Mouse (Mus musculus): Measurements from ENCODE around the gene Sulf2.
A peak's percentile ranks its signal among the peaks of the same experiment; 100 is the strongest.

The Sulf2 gene

GRCm38 (mm10) chr2:166090131-166090581, 65.3 kb downstream of the Sulf2 start:
- DNase-seq (ENCODE audit: low read depth in 1 of 2, low spot score in 2 of 2), result no peak

GRCm38 (mm10) chr2:166088991-166089390, 66.5 kb downstream of the Sulf2 start:
- no peak for DNase-seq (ENCODE audit: low read depth in 1 of 2, low spot score in 2 of 2)

- no peak for DNase-seq (ENCODE audit: low read depth in 1 of 2, low spot score in 2 of 2)
Measured at GRCm38 (mm10) chr2:166086457-166087233, 68.8 kb downstream of the Sulf2 start.

DNA sequence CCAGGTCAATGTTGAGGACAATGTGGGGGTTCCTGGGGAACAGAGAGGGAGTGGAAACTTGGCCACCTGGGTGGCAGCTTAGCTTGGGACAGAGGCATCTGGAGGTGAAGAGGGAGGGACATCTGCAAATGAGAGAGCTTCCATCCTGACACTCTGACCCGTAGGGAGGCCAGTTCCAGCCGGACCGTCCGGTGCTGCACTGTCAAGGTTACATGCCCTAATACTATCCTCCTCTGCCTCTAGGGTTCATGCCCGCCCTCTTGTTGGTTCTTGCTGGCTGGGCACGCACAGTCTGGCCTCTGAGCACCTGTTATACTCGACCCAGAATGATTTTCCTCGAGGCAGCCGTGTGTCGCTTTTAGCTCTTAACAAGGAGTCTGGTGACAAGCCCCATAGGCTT, 69.7 kb downstream of the Sulf2 start:
- no peak for DNase-seq (ENCODE audit: low read depth in 1 of 2, low spot score in 2 of 2)

GRCm38 (mm10) chr2:166084964-166085363, 70.5 kb downstream of the Sulf2 start:
- peak in 1 of 2 experiments; percentile 44 for DNase-seq (ENCODE audit: low read depth in 1 of 2, low spot score in 2 of 2)

DNA sequence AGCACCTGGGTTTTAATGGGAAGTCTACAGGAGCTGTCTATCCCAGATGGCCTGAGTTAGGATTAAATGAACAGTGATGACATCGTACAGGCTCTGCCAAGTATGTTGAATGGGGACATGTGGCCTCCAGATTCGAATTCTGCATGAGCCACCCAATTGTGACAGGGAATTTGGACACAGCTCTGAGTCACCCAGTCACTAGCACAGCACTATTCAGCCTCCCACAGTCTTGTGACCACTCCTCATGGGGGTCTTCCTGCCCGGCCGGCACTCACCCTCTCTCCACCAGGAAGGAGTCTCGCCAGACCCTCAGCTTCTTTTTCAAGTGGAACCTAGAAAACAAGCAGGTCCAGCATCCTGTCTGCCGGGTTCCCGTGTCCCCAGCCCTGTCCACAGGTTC, 71.4 kb downstream of the Sulf2 start:
- DNase-seq (ENCODE audit: low read depth in 1 of 2, low spot score in 2 of 2), result no peak

DNA sequence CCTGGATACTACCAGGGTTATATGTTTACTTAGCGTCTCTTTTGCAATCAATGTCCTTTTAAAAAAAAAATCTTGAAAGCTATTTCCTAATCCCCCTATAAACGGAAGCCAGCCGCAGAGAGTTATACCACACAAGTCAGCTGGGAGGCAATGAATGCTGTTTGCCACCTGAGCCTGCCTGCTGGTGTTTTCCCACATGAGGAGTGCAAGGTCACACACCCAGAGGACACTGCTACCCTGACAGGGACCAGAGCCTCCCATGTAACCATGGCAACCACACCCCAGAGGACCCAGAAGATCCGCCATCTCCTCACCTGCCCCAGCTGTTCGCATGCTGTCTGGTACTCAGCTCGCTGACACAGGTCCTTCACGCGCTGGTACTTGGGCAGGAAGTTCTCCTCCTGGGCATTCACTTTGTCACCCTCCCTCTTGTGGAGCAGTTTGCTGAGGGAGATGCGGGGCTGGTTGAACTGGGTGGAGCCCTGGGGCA, 71.9 kb downstream of the Sulf2 start:
- DNase-seq (ENCODE audit: low read depth in 1 of 2, low spot score in 2 of 2), result no peak

DNA sequence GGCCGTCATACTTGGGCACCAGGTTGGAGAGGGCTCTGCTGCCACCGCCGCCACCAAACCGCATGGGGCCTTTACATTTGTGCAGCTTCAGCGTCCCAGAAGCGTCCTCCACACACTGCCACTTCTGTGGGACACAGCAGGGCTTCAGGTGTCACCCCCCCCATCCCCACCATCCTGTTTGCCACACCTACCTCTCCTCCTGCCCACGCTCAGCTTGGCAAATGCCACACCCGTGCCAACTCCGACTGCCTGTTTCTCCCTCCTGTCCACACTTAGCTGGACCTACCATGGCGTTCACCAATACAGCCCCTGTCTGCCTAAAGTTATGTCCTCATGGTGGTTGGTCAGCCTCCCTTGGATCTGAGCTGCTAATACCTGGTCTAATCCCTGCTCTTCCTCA, 72.8 kb downstream of the Sulf2 start:
- DNase-seq (ENCODE audit: low read depth in 1 of 2, low spot score in 2 of 2), result no peak

DNA sequence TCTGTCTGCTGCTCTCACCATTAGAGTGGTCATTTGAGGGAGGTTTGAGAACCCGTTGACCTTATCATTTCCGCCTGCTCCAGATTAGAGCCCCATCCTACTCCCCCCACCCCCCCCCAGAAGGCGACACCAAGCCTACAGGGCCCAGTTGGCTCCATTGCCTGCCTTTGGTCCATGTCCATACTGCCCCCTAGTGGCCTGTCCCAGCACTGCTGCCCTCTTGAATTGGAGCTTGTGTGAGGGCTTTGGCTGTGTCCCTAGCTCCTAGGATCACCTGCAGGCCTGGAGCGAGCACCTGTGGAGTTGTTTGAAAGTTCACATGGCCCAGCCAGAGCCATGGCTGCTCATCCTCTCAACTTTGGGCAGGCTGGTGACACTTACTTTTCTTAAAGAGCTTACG, 73.3 kb downstream of the Sulf2 start:
- DNase-seq (ENCODE audit: low read depth in 1 of 2, low spot score in 2 of 2), result peak in 1 of 2 experiments; percentile 56

GRCm38 (mm10) chr2:166080967-166081750, 74.3 kb downstream of the Sulf2 start:
- no peak for DNase-seq (ENCODE audit: low read depth in 1 of 2, low spot score in 2 of 2)

GRCm38 (mm10) chr2:166079961-166080885, 75.2 kb downstream of the Sulf2 start:
- no peak for DNase-seq (ENCODE audit: low read depth in 1 of 2, low spot score in 2 of 2)

- DNase-seq (ENCODE audit: low read depth in 1 of 2, low spot score in 2 of 2), result no peak
Measured at GRCm38 (mm10) chr2:166079231-166079630, 76.2 kb downstream of the Sulf2 start.

DNA sequence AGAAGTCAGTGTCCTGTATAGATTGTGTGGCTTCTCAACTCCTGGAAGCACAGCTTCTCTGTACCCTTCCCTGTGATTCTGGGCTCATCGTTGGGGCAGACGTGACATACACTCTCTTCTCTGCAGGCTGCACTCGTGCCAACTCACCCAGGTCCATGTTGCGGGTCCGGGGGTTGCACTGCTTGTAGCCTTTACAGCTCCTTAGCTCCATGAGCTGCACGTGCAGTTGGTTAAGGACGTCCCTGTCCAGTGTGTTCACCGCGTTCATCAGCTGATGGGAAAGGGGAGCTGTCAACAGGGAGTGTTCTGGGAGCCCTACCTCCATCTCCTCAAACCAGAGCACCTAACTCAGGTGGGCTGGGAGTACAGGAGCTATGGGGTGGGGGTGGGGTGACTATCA, 78.1 kb downstream of the Sulf2 start:
- no peak for DNase-seq (ENCODE audit: low read depth in 1 of 2, low spot score in 2 of 2)

- DNase-seq (ENCODE audit: low read depth in 1 of 2, low spot score in 2 of 2), result no peak
Measured at GRCm38 (mm10) chr2:166074322-166074721, 81.1 kb downstream of the Sulf2 start.

DNA sequence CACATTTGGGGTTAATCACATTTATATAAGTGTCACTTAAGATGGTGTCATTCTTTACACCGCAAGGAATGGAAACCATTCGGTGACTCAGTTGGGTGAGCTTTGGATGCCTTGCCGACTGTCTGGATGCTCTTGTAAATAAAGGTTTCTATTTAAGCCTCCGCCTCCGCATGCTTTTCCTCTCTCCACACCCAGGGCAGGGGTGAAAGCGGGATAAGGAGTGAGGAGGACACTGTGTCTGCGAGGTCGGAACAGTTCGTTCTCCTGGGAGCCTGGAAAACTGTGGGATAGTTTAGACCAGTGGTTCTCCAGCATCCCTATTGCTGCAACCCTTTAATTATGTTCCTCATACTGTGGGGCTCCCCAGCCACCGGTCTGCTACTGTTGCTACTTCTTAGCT, 82.4 kb downstream of the Sulf2 start:
- no peak for DNase-seq (ENCODE audit: low read depth in 1 of 2, low spot score in 2 of 2)

- DNase-seq (ENCODE audit: low read depth in 1 of 2, low spot score in 2 of 2), result no peak
Measured at GRCm38 (mm10) chr2:166071889-166072288, 83.6 kb downstream of the Sulf2 start.

- DNase-seq (ENCODE audit: low read depth in 1 of 2, low spot score in 2 of 2), result no peak
Measured at GRCm38 (mm10) chr2:166071481-166071880, 84.0 kb downstream of the Sulf2 start.

DNA sequence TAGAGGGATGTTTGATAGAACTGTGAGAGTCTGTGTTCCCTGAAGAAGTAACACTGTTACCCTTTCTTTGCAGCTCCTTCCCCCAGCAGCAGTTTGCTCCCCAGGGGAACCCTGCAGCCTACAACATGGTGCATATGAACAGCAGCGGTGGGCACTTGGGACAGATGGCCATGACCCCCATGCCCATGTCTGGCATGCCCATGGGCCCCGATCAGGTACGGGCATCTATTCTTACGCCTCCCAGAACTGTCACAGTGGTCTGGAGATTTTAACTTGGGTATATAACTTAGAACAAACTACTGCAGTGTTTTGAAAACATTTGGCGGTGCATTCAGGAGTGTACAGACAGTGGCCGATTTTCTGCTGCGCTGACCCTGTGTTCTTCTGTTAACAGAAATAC, 85.7 kb downstream of the Sulf2 start:
- DNase-seq (ENCODE audit: low read depth in 1 of 2, low spot score in 2 of 2), result no peak

- no peak for DNase-seq (ENCODE audit: low read depth in 1 of 2, low spot score in 2 of 2)
Measured at GRCm38 (mm10) chr2:166069164-166069563, 86.3 kb downstream of the Sulf2 start.

- DNase-seq (ENCODE audit: low read depth in 1 of 2, low spot score in 2 of 2), result no peak
Measured at GRCm38 (mm10) chr2:166068261-166068660, 87.2 kb downstream of the Sulf2 start.

- no peak for DNase-seq (ENCODE audit: low read depth in 1 of 2, low spot score in 2 of 2)
Measured at GRCm38 (mm10) chr2:166066434-166066833, 89.0 kb downstream of the Sulf2 start.
